Mouse (Mus musculus) spleen, adult 12 weeks (tissue): ENCODE measurements around the gene Calm2.

Experiments used
- DNase-seq: peaks from one replicate; pipeline ENCODE4 v3.0.0; 2022; ENCODE audit warnings: low spot score

The Calm2 gene

DNA sequence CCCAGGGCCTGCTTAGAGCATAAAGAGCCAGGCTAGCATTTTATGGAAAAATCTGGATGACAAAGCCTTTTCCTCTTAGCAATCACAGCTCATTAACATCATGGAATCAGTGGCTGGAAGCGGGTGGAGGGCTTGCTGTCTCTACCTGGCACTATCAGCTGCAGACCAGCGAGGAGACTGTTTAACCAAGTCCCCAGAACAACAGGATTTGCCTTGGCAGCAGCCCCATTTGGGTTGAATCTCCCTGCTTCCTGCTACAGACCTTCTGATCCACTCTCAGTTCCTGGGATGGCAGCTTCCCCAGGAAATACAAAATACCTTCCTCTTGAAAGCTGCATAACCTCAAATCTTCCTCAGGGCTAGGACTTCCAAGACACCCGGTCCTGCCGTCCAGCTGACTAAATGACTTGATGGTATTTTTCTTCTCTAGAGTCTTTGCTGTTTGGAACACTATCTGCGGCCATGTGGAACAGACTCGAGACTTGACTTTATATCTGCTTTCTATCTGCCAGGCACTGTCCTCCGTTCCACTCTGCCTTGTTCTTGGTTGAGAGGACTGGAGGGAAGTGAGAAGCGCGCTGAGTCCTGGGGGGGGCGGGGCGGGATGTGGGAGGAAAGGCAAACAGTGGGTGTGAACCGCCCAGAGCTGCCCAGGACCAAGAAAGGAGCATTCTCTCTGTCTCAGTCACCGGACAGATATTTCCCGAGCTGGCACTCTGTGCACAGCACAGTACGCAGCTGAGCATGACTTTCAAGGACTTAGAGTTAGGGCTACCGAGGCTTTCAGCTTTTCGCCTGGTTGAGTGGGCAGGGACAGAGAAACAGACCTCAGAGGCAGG is 12.4 kb upstream of the Calm2 start:
- DNase-seq, result no peak

DNA sequence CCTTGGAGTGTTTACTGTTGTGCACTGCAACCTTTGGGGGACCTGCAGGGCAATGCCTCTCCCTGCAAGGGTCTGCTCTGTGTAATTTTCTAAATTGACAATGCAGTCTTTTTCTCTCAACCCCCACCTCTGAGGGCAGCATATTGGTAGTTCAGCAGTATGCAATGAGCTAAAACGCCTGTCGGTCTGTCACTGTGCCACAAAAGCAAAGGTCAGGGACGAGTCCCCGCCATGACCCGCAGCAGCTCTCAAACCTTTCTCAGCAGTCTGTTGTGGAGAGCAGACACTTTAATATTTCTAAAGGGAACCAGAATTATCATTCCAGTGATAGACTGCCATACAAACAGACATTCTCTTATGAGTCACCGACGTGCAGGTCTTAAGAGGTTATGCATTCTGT is 11.2 kb upstream of the Calm2 start:
- DNase-seq, result no peak

DNA sequence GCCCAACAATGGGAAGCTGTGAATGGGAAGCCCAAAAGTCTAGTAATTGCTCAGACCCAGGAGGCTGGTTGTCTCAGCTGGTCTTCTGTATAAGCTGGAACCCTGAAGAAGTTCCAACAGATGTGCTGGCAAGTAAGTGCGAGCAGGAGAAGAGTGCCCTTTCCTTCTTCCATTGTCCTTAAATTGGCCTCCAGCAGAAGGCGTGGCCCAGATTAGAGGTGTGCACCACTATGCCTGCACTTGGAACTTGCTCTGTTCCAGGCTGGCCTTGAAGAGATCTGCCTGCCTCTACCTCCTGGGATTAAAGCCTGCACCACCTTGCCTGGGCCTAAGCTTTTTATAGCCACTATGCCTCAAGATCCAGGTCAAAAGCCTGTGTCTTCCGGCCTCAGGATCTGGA is 7.4 kb upstream of the Calm2 start:
- DNase-seq, result no peak

DNA sequence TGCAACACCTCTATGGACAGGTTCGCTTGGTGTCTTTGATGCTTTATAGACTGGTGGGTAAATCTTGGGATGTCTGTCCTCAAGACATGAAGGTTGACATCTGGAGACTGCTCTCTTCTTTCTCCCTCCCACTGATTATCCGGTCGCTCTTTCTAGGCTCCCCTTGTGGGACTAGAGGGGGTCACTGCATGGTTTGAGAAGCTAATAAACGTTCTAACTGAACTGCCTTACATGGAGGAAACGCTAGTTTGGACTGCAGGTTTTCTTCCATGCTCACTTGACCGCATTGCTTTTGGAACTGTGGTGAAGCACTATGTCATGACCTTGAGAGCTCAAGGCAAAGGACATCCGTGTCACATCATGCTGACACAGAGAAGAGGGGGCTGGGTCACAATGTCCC is 6.6 kb upstream of the Calm2 start:
- no peak for DNase-seq

DNA sequence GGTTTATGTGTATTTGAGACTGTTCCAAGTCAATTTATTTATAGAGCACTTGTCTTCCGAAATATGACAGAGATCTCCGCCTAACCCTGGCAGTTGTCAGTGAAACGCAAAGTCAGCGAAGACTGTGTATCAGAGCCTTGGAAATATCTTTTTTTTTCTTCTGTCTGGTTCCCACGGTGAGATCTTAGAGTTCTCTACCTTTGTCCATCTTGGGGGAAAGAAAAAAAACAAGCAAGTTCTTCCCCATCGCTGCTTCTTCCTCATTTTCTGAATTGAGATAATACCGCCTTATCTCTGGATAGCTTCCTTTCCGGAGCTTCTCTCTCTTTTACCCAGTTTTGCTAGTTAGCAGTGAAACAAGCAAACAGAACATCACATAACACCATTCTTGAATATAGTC is 2.1 kb upstream of the Calm2 start:
- no peak for DNase-seq

DNA sequence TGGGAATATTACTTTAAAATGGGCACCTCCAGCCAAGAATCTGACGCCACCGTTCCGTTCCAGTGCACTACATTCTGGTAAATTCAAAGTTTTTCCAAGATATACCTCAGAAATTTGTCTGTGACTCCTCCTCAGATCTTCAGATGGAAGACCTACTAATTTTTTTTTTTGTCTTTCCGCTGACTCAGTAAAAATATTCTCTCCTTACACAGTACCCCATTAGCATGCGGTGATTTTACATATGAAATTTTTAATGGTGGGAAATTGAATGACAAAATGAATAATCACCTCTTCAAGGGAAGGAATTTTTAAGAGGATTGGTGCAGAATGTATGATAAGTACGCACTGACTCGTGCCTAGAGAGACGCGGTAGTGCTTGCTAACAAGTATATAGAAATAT is 1.6 kb upstream of the Calm2 start:
- DNase-seq, result no peak

DNA sequence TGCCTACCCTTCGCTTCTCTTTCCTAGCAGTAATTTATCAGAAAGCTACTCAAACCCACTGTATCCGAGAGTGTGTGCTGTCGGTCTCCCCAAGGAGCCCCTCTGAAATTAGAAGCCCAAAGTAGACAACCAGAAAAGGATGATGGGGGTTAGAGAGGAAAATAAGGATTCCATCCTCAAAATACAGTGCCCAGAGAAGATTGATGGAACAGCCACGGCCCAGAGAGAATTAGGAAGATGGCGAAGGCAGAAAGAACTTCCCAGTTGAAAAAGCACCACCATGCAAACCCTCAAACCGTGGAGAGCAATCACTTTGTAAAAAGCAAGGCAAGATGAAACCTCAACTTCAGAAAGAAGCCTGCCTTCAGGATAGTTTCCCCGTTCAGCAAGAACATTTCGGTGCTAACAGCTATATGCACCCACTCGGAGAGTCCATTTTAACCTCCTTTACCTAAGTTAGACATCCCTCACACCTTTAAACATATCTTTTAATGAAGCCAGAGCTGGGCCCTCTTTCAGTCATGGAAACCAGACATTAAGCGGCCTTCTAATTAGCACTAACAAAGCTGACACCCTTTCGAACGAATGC is 971 bp upstream of the Calm2 start:
- DNase-seq, result no peak

DNA sequence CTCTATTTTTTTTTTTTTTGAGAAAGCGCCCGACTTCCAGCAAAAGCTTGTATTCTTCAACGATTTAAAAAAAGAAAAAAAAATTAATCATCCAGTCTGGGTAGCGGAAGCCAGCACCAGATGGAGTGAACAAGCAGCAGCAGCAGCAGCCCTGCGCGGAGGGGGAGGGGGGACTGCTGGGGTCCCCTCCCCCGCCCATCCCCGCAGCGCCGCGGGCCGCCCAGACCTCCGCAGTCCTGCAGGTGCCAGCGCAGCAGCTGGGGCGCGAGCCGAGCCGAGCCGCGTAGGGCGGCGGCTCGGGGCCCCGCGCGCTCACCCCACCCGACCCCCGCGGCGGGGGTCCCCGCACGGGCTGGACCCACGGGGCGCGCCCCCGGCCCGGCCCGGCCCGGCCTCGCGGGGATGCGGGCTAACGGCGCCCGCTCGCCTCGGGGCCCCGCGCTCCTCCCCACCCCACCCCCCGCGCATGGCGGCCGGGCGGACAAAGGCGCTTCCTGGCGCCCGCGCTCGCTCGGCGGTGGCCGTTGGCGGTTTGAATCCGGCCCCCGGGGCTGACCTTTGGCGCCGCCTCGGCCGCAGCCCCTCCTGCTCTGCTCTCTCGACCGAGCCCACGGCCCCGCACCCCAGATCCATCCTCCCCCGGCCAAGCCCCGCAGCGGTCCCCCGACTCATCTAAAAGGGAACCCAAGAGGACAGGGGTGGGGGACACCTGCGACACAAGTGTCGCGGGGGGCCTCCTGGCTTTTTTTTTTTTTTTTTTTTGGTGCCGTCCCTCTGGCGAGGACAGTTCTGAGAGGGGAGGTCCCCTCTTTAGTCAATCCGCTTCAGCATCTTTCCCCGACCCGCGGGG is 593 bp downstream of the Calm2 start:
- DNase-seq, result peak; percentile 48

DNA sequence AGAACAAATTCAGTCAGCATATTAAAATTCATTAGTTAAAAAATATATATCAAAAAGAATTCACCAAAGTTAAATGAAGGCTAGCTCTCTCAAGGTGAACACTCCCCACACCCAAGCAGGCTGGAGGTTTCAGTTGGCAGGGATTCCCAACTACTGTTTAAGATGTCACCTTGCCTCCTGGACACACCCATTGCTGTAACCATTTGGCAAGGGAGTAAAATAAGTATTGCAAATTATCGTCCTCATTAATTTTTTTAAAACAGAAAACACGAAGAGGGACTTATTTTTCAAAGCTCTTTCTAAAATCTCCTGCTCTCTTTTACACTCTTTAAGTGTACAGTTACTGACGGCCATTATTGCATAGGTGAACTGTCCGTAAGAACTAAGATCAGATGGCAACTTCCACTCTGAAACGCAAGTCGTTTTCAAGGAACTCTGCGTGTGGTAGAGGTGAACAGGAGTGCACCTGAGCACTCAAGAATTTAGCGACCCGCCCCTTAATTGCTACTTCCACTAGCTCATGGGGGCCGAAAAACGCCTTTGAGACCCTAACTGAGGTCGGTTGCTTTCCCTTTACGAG is 1.3 kb downstream of the Calm2 start:
- no peak for DNase-seq

DNA sequence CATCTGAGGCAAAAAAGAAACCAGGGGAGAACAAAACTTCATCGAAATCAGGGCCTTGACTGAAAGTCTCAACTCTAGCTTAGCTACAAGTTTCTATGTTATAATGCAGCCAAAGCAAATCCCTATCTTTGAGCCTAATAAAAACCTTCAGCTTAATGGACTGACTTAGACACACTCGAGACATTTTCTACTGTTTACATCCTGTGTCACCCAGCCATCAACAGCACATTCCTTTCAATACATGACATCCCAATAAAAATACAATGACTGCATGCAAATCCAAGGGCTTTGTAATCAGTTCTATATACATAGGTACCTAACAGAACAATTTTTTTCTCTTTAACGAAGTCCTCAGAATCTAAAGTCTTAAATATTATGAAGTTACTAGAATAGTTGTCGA is 2.0 kb downstream of the Calm2 start:
- DNase-seq, result no peak

DNA sequence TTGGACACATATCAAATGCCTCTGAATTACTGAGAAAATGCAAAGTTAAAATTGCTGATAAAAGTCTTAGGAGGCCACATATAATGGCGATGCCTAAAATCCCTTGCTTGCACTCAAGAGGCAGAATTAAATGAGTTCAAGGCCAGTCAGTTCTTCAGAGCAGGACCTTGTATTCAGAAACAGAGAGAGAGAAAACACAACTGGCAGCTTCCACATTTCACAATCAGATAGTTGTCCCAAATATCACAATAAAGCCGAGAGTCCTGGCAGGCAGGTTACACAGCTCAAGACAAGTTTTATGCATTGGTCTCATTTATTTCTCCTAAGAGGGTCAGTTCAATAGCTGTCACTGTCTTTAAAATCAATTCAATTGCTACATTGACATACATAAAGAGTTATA is 5.2 kb downstream of the Calm2 start:
- no peak for DNase-seq

DNA sequence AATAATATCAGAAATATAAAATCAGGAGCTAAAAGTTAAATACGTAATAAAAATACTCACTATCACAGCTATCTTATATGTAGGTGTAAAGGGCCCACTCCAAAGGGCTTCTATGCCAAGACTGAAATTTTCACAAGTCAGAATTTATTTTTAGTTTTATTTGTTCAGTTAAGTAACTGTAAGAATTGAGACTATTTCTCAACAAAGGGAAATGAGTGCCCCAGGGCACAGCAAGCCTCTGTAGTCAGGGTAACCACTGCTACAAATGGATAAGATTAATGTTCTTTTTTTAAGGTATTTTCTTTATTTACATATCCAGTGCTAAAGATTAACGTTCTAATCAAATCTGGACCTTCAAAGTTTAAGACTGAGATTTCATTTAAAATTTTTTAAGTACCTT is 7.3 kb downstream of the Calm2 start:
- no peak for DNase-seq

DNA sequence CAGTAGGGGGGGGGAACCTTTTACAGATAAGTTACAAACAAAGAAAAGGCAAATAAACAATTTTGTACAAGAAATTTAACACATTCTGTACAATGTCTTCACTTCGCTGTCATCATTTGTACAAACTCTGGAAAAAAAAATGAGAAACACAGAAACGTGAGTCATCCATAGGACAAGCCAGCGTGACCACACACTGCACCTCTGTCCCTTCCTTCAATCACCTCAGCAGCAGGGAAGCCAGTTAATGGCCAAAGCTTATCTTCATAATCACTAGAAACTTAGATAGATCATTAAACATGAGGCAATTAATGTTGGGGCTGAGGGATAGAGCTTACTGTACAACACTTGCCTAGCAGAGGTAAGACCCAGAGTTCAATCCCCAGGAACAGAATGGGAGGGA is 12.8 kb downstream of the Calm2 start:
- no peak for DNase-seq

DNA sequence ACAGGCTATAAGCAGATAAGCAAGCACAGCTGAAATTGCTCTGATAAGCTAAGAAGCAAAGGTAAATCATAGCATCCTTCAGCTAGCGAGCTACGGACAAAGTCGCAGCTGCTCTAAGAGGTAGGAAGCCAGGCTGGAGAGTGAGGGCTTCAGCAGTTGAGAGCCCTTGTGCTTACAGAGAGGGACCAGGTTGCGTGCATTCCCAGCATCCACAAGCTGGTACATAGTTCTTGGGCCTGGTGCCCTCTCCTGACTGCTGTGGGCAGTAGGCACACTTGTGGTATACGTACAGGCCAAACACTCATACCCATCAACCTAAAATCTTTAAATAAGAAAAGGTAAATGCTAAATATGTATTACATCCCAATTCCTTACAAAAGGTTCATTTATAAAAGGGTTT is 14.0 kb downstream of the Calm2 start:
- no peak for DNase-seq

DNA sequence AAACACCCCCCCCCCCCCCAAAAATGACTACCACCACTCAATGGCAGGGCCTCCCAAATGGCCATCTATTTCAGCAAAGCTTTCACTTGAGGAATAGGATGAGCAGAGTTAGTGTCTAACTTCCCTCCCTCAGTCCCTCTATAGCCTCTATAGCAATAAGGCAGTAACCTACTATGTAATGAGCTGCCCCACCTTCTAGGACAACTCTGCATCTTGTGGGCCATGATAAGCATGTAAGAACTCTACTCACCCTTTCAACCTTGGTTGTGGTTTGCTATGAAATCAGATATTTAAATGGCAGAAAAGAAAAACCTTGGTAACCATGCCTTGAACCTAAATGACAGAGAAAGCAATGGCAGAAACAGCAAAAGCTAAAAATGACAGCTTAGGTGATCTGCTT is 14.4 kb downstream of the Calm2 start:
- DNase-seq, result no peak

DNA sequence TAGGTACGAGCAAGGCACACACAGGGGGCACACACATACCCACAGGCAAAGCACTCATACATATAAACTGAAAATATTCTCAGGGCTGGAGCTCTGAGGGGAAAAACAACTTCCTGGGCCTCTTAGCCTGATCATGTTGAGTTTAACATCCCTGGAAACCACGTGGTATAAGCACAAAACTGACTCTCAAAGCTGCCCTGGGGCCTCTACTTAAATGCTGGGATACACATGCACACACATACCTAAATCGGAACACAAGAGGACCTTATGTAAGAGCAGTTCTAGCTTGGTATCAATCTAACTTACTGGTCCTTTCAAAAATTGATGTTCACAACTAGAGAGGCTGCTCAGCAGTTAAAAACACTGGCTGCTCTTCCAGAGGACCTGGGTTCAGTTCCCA is 17.3 kb downstream of the Calm2 start:
- DNase-seq, result no peak

DNA sequence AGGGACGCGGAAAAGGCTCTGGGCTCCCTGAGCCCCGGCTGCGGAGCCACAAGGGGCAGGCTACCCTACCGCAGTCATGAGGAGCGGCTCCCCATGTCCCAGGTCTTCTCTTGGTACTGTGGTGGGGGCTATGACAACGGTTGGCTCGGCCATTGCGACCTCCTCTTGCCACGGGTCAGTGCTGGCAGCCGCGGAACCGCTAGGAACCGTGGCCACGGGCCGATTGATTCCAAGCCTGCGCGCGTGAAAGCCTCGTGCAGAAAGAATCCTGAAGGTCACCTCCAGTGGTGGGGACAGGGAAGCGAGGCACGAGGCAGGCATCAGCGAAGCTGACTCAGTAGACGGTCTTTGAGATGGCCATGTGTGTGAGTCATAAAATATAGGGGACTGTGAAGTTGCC is 19.2 kb downstream of the Calm2 start, which contains the start of gene Stpg4:
Gene Stpg4 (minus strand): TSS at position 231 of the 400 bp plus-strand sequence.
- DNase-seq, result no peak

DNA sequence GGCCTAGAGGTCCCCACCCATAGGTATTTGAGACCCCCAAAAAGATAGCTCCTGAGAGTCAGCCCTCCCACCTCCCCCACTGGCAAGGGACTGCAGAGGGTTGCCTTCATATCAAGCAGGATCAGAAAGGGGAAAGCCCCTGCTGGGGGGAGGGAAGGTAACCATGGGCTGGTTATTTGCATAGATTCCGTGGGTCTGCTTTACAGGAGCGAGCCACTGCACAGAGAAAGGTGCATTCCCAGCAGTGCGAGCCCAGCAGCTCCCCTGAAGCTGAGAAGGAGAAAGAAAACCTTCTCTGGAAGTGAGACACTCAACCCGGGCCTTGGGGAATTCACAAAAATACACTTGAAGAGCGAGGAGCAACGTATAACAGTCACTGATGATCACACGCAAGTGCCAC is 28.7 kb downstream of the Calm2 start:
- DNase-seq, result no peak

DNA sequence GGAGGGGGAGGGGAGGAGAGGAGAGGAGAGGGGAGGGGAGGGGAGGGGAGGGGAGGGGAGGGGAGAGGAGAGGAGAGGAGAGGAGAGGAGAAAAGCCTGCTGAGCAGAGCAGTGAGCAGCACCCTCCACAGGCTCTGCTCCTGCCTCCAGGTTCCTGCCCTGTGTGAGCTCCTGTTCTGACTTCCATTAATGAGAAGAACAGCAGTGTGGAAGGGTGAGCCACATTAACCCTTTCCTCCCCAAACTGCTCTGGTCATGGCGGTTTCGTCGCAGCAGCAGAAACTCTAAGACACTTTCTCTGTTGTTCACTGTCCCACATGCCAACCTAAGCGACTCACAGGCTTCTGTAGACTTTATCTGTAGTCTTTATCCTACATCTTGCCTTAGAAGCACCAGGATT is 40.1 kb downstream of the Calm2 start:
- DNase-seq, result no peak

DNA sequence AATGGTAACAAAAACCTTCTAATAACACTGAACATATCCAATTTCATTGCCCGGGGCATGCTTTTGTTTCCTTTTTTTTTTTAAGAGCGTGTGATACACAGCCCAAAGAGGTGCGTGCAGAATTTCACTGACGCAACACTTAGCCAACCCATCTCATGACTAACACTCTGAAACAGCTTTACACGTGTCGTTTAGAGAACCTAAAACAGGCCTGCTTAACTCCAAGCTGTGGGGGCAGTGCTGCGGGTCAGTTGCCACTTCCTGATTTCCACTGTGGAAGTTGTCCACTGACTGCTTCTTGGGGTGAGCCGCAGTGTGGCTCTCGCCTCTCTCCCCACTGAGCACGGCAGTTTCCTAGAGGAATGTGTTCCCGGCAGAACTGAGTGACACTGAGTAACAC is 41.2 kb downstream of the Calm2 start:
- no peak for DNase-seq

DNA sequence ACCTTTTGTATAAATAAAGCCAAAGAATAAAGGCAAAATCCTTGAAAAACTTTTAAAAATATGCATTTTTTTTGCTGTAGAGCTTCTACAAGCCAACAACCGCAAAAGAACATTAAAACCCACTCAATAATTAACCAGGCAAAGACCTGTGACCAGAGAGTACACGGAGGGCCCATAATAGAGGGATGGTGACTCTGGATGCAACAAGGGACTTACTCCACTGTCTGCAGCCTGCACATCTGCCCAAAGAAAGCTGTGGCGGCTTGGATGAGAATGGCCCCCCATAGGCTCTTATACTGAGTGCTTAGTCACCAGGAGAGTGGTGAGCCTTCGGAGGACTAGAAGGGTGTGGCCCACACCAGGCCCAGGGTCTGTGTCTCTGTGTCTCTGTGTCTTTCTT is 43.3 kb downstream of the Calm2 start:
- no peak for DNase-seq

DNA sequence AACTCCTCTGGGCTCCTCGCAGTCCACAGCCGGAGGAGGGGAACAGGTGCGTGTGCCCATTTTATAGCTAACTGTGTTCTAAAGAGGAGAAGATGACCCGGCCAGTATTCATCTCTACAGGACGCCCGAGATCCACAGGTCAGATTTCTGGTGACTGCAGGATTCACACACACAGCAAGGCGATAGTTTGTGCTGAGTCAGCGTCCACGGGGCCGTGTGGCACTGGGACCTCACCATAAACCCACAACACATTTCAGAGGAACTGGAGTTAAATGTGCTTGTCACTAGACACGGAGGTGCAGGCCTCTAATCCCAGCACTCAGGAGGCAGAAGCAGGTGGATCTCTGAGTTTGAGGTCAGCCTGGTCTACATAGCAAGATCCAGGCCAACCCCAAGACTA is 44.3 kb downstream of the Calm2 start:
- no peak for DNase-seq

DNA sequence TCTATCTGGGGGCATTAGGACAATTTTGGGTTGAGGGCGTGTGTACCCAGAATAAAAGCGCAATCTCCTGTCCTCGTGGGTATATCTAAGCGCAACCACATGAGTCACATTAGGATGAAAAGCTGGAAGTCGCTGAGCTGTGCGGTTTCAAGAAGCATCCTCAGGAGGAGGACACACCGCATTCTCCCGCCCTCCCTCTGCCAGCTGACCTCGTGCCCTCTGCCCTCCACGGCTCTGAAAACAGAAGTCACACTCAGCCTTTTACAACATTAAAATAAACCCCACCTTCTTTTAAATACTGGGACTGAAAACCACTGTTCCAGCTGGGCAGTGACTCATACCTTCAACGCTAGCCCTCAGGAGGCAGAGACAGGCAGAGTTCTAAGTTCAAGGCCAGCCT is 49.6 kb downstream of the Calm2 start:
- no peak for DNase-seq
